Mouse (Mus musculus) intestine, embryonic 14.5 days (tissue): ENCODE measurements around the gene Plekha3. TPM values are rescaled to one million over a fixed set of nuclear protein-coding genes. Genes with fewer than 3 reads are reported as not detected.

ENCODE experiments used
- ATAC-seq: fragments of 200-750 bp; cut with Nextera tagmentation; replicated peaks from 2 replicates; pipeline ENCODE4 v1.8.0; 2017; ENCODE audit warnings: low read depth, moderate number of reproducible peaks, moderate TSS enrichment, moderate library complexity; ENCODE audit not compliant: low FRiP score, low TSS enrichment
- DNase-seq: peaks from one replicate; pipeline ENCODE4 v3.0.0-alpha.2; 2018; ENCODE audit warnings: low spot score
- H3K27ac ChIP-seq: fragments of 300-500 bp; sonication (generic); 2 replicates; pipeline ENCODE4 v1.5.1; 2014; ENCODE audit warnings: low read depth, mild to moderate bottlenecking, control low read depth
- H3K27me3 ChIP-seq: fragments of 300-500 bp; sonication (generic); replicated peaks from 2 replicates; pipeline ENCODE4 v1.6.1; 2014; ENCODE audit warnings: low read length, control low read depth; ENCODE audit not compliant: control insufficient read depth, insufficient read depth
- H3K36me3 ChIP-seq: fragments of 300-500 bp; sonication (generic); 2 replicates; pipeline ENCODE4 v1.6.1; 2014; ENCODE audit warnings: low read length, control low read depth; ENCODE audit not compliant: control insufficient read depth, insufficient read depth
- H3K4me1 ChIP-seq: fragments of 300-500 bp; sonication (generic); replicated peaks from 2 replicates; pipeline ENCODE4 v1.6.1; 2014; ENCODE audit warnings: low read length, control low read depth, mixed read lengths; ENCODE audit not compliant: control insufficient read depth, insufficient read depth
- H3K4me2 ChIP-seq: fragments of 300-500 bp; sonication (generic); 2 replicates; pipeline ENCODE4 v1.6.1; 2014; ENCODE audit warnings: low read length
- H3K4me3 ChIP-seq: fragments of 300-500 bp; sonication (generic); 2 replicates; pipeline ENCODE4 v1.5.1; 2014; ENCODE audit warnings: low read depth, low read length, control low read depth, mixed read lengths
- H3K9ac ChIP-seq: fragments of 300-500 bp; sonication (generic); 2 replicates; pipeline ENCODE4 v1.6.1; 2014; ENCODE audit warnings: mild to moderate bottlenecking, low read length
- H3K9me3 ChIP-seq: fragments of 300-500 bp; sonication (generic); 2 replicates; pipeline ENCODE4 v1.6.1; 2016; ENCODE audit warnings: low read length, control low read depth; ENCODE audit not compliant: control insufficient read depth
- WGBS: fragments of 180-500 bp; shearing (Covaris S2); extraction: QIAGEN DNeasy Blood & Tissue Kit; methylation state at CpG from one replicate; pipeline ENCODE4 v1.1.7; 2014; 5-methylcytosine and 5-hydroxymethylcytosine counted together
- polyA plus RNA-seq: library from polyadenylated mRNA; unstranded; fragments of >200 nt; fragmentation: Nextera tagmentation; extraction: Ambion mirVana; gene quantifications from 2 replicates; pipeline ENCODE4 v1.2.1, GENCODE M21; 2014

Plekha3 gene
- polyA plus RNA-seq, 1 experiment from 2014 or later = 10.1 TPM

DNA sequence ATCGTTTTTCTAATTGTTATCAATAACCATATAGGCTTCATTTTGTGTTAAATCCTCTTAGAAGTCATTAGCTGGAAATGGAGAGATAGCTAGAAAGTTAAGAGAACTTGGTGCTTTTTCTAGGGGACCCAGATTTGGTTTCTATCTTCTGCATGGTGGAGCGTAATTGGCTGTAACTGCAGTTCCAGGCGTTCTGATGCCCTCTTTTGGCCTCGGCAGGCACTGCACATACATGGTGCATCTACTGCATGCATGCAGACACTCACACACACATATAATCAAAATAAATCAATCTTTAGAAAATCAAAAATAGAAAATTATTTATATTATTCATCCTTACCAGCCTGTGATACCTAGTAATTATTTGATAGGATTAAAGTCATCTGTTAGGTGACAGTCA lies 22.0 kb upstream of the Plekha3 start:
- Histone ChIP-seq H3K9me3 (no peaks in the 10 kb centered on the region), H3K27ac (no peak overlapping the region), H3K27me3 (no peaks in the 10 kb centered on the region), H3K4me2 (no peak overlapping the region), H3K9ac (no peak overlapping the region), H3K36me3 (no peaks in the 10 kb centered on the region), H3K4me3 (no peak overlapping the region), H3K4me1 (no peaks in the 10 kb centered on the region)
- WGBS = 91% methylated on average over 4 of the region's 4 CpGs
- DNase-seq = no peak
- no peak for ATAC-seq

- no peak overlapping the region for H3K9ac ChIP-seq
- no peak overlapping the region for H3K4me2 ChIP-seq
- H3K27ac ChIP-seq = no peak overlapping the region
- H3K4me3 ChIP-seq = no peak overlapping the region
- H3K4me1 ChIP-seq = no peaks in the 10 kb centered on the region
- DNase-seq (no peak), ATAC-seq (0 out of 2 replicates have a peak, but pooled peaks have one; percentile 40)
- no peaks in the 10 kb centered on the region for H3K9me3 ChIP-seq
- no peaks in the 10 kb centered on the region for H3K27me3 ChIP-seq
- WGBS = 74% methylated on average over 5 of the region's 5 CpGs
- H3K36me3 ChIP-seq = no peaks in the 10 kb centered on the region
Observed at GRCm38 (mm10) chr2:76654646-76655045, 20.4 kb upstream of the Plekha3 start.

DNA sequence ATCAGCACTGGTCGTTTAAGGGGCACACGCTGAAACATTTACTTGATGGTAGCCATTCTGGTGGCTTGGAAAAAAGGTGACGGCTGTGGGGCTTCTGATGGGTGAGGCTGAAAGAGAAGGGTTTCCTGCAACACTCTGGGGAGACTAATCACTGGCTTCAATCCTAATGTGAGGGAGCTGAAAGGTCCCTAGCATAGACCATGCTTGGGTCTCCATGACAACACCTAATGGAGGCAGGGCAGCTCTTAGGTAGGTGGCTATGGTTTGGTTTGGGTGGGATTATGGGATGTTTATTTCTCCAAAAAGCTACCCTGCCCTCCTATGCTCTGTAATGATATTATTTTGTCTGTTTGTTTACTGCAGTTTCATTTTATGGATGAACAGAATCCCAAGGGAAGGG lies 19.6 kb upstream of the Plekha3 start:
- no peak overlapping the region for H3K4me2 ChIP-seq
- no peak overlapping the region for H3K9ac ChIP-seq
- H3K36me3 ChIP-seq = no peaks in the 10 kb centered on the region
- no peak overlapping the region for H3K27ac ChIP-seq
- WGBS = 74% methylated on average over 3 of the region's 3 CpGs
- no peaks in the 10 kb centered on the region for H3K27me3 ChIP-seq
- ATAC-seq (no peak), DNase-seq (no peak)
- no peaks in the 10 kb centered on the region for H3K4me1 ChIP-seq
- no peak overlapping the region for H3K4me3 ChIP-seq
- H3K9me3 ChIP-seq = no peaks in the 10 kb centered on the region

DNA sequence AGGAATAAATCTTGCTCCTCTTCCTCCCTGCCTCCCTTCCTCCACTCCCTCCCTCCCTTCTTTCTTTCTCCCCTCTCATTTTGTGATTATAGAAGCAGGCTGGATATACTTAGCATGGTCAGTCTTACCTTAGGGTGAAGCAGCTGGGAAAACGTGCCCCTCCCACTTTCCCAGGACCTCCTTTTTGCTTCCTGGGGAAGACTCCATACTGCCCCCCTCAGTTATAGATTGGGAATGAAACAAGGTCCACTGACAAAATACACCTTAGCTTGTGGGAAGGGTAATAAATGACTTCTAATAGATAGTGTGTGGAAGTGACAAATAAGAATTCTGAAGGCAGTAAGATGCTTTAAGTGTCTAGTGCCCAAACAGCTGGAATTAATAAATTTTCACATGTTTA lies 19.1 kb upstream of the Plekha3 start:
- no peak for ATAC-seq
- Histone ChIP-seq H3K27me3 (no peaks in the 10 kb centered on the region), H3K9me3 (no peaks in the 10 kb centered on the region), H3K4me1 (no peaks in the 10 kb centered on the region), H3K4me3 (no peak overlapping the region), H3K9ac (no peak overlapping the region), H3K4me2 (no peak overlapping the region), H3K36me3 (no peaks in the 10 kb centered on the region), H3K27ac (no peak overlapping the region)
- DNase-seq = no peak
- WGBS = 13% methylated on average over 1 of the region's 1 CpGs

- no peak overlapping the region for H3K4me3 ChIP-seq
- DNase-seq (no peak), ATAC-seq (no peak)
- 71% methylated on average over 13 of the region's 13 CpGs for WGBS
- no peaks in the 10 kb centered on the region for H3K9me3 ChIP-seq
- no peak overlapping the region for H3K9ac ChIP-seq
- no peaks in the 10 kb centered on the region for H3K4me1 ChIP-seq
- no peak overlapping the region for H3K4me2 ChIP-seq
- H3K27ac ChIP-seq = no peak overlapping the region
- peaks cover 17% of the 10 kb centered on the region for H3K36me3 ChIP-seq
- H3K27me3 ChIP-seq = no peaks in the 10 kb centered on the region
Observed at GRCm38 (mm10) chr2:76658551-76658950, 16.5 kb upstream of the Plekha3 start.

- no peak for ATAC-seq
Observed at GRCm38 (mm10) chr2:76659419-76659818, 15.7 kb upstream of the Plekha3 start.

GRCm38 (mm10) chr2:76665531-76665930 lies 9.6 kb upstream of the Plekha3 start:
- no peak overlapping the region for H3K4me2 ChIP-seq
- ATAC-seq (no peak), DNase-seq (no peak)
- H3K4me1 ChIP-seq = no peaks in the 10 kb centered on the region
- no peak overlapping the region for H3K9ac ChIP-seq
- H3K9me3 ChIP-seq = no peaks in the 10 kb centered on the region
- WGBS = 94% methylated on average over 7 of the region's 7 CpGs
- no peaks in the 10 kb centered on the region for H3K27me3 ChIP-seq
- no peak overlapping the region for H3K27ac ChIP-seq
- H3K36me3 ChIP-seq = peaks cover 51% of the 10 kb centered on the region
- H3K4me3 ChIP-seq = no peak overlapping the region

More at GRCm38 (mm10) chr2:76659419-76659818, 15.7 kb upstream of the Plekha3 start:
- Histone ChIP-seq H3K4me2 (no peak overlapping the region), H3K27ac (no peak overlapping the region), H3K36me3 (peaks cover 23% of the 10 kb centered on the region), H3K27me3 (no peaks in the 10 kb centered on the region), H3K4me3 (no peak overlapping the region), H3K9ac (no peak overlapping the region), H3K9me3 (no peaks in the 10 kb centered on the region), H3K4me1 (no peaks in the 10 kb centered on the region)
- 53% methylated on average over 4 of the region's 8 CpGs for WGBS
- DNase-seq = no peak

- Histone ChIP-seq H3K4me3 (no peak overlapping the region), H3K27ac (no peak overlapping the region), H3K36me3 (peaks cover 46% of the 10 kb centered on the region), H3K4me2 (no peak overlapping the region), H3K9me3 (no peaks in the 10 kb centered on the region), H3K9ac (no peak overlapping the region), H3K27me3 (no peaks in the 10 kb centered on the region), H3K4me1 (no peaks in the 10 kb centered on the region)
- ATAC-seq (no peak), DNase-seq (no peak)
- 77% methylated on average over 5 of the region's 5 CpGs for WGBS
Observed at GRCm38 (mm10) chr2:76667200-76667599, 7.9 kb upstream of the Plekha3 start.

DNA sequence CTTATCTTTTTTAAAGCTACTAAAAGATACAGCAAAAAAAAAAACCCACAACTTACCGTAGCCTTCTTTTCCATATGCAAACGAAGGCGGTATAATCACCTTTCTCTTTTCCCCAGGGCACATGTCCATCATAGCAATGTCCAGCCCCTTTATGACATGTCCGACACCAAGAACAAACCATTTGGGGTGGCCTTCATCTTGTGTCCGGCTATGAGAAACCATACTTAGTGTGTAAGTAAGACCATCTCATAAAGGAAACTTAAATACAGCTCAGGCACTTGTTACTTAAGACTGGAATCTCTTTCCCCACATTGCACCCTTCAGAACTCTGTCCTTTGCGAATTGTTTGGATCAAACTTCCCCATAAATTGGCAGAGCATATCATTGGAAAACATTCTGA lies 3.4 kb upstream of the Plekha3 start:
- no peaks in the 10 kb centered on the region for H3K9me3 ChIP-seq
- WGBS = 83% methylated on average over 6 of the region's 6 CpGs
- H3K27ac ChIP-seq = no peak overlapping the region
- peak overlapping the region; percentile 55 for H3K4me3 ChIP-seq
- H3K4me2 ChIP-seq = peak overlapping the region; percentile 79
- peaks cover 6% of the 10 kb centered on the region for H3K4me1 ChIP-seq
- H3K36me3 ChIP-seq = peaks cover 17% of the 10 kb centered on the region
- H3K9ac ChIP-seq = peak overlapping the region; percentile 67
- ATAC-seq (no peak), DNase-seq (no peak)
- H3K27me3 ChIP-seq = no peaks in the 10 kb centered on the region
